Mouse (Mus musculus) liver, embryonic 16.5 days (tissue): ENCODE measurements around the gene Kcnb1. TPM values are rescaled to one million over a fixed set of nuclear protein-coding genes. Genes with fewer than 3 reads are reported as not detected.
A peak's percentile ranks its signal among the peaks of the same experiment; 100 is the strongest.

Experiments
- ATAC-seq: fragments of 200-750 bp; cut with Nextera tagmentation; 2 replicates; pipeline ENCODE4 v1.8.0; 2017; ENCODE audit warnings: low read depth, mild to moderate bottlenecking, moderate number of reproducible peaks, moderate library complexity
- H3K27ac ChIP-seq: fragments of 300-500 bp; sonication (generic); 2 replicates; pipeline ENCODE4 v1.5.1; 2014; ENCODE audit warnings: mild to moderate bottlenecking, low read length
- H3K27me3 ChIP-seq: fragments of 300-500 bp; sonication (generic); 2 replicates; pipeline ENCODE4 v1.6.1; 2014; ENCODE audit warnings: low read depth, low read length, mixed read lengths; ENCODE audit not compliant: control insufficient read depth, insufficient read depth
- H3K36me3 ChIP-seq: fragments of 300-500 bp; sonication (generic); 2 replicates; pipeline ENCODE4 v1.6.1; 2014; ENCODE audit warnings: mild to moderate bottlenecking; ENCODE audit not compliant: control insufficient read depth, insufficient read depth
- H3K4me1 ChIP-seq: fragments of 300-500 bp; sonication (generic); 2 replicates; pipeline ENCODE4 v1.6.1; 2014; ENCODE audit warnings: low read depth, low read length, mixed read lengths; ENCODE audit not compliant: control insufficient read depth
- H3K4me2 ChIP-seq: fragments of 300-500 bp; sonication (generic); 2 replicates; pipeline ENCODE4 v1.6.1; 2014; ENCODE audit warnings: low read depth, low read length, mixed read lengths
- H3K4me3 ChIP-seq: fragments of 300-500 bp; sonication (generic); 2 replicates; pipeline ENCODE4 v1.5.1; 2014; ENCODE audit warnings: low read depth, mild to moderate bottlenecking, low read length
- H3K9ac ChIP-seq: fragments of 300-500 bp; sonication (generic); 2 replicates; pipeline ENCODE4 v1.6.1; 2014; ENCODE audit warnings: low read depth, low read length
- H3K9me3 ChIP-seq: fragments of 300-500 bp; sonication (generic); replicated peaks from 2 replicates; pipeline ENCODE4 v1.6.1; 2016; ENCODE audit warnings: low read length; ENCODE audit not compliant: control insufficient read depth
- whole genome bisulfite sequencing: fragments of 180-500 bp; shearing (Covaris S2); extraction: QIAGEN DNeasy Blood & Tissue Kit; methylation state at CpG from one replicate; pipeline ENCODE4 v1.1.7; 2014; ENCODE audit not compliant: insufficient replicate concordance; 5-methylcytosine and 5-hydroxymethylcytosine counted together
- polyA plus RNA-seq: library from polyadenylated mRNA; unstranded; fragments of >200 nt; fragmentation: Nextera tagmentation; extraction: Ambion mirVana; gene quantifications from 2 replicates; pipeline ENCODE4 v1.2.1, GENCODE M21; 2015

Kcnb1 gene
- polyA plus RNA-seq, 1 experiment from 2014 or later = 0.14 TPM

- H3K4me1 ChIP-seq = peaks cover 4% of the 10 kb centered on the region
- H3K27me3 ChIP-seq = peaks cover 7% of the 10 kb centered on the region
- no peak overlapping the region for H3K4me3 ChIP-seq
- H3K27ac ChIP-seq = no peak overlapping the region
- no peaks in the 10 kb centered on the region for H3K9me3 ChIP-seq
- ATAC-seq = no peak
- H3K4me2 ChIP-seq = no peak overlapping the region
- no peak overlapping the region for H3K9ac ChIP-seq
- H3K36me3 ChIP-seq = no peaks in the 10 kb centered on the region
- WGBS = 41% methylated on average over 9 of the region's 9 CpGs
Observed at GRCm38 (mm10) chr2:167130050-167130770, 59.7 kb downstream of the Kcnb1 start.

- H3K4me2 ChIP-seq = peak overlapping the region; percentile 41
- WGBS = 23% methylated on average over 9 of the region's 9 CpGs
- no peaks in the 10 kb centered on the region for H3K9me3 ChIP-seq
- H3K9ac ChIP-seq = no peak overlapping the region
- peaks cover 7% of the 10 kb centered on the region for H3K27me3 ChIP-seq
- H3K36me3 ChIP-seq = no peaks in the 10 kb centered on the region
- no peak for ATAC-seq
- peaks cover 4% of the 10 kb centered on the region for H3K4me1 ChIP-seq
- no peak overlapping the region for H3K27ac ChIP-seq
- peak overlapping the region; percentile 35 for H3K4me3 ChIP-seq
Observed at GRCm38 (mm10) chr2:167129608-167129955, 60.4 kb downstream of the Kcnb1 start.

- H3K9ac ChIP-seq = no peak overlapping the region
- H3K27me3 ChIP-seq = peaks cover 7% of the 10 kb centered on the region
- ATAC-seq = no peak
- H3K4me1 ChIP-seq = peaks cover 4% of the 10 kb centered on the region
- peak overlapping the region; percentile 41 for H3K4me2 ChIP-seq
- H3K4me3 ChIP-seq = peak overlapping the region; percentile 35
- H3K36me3 ChIP-seq = no peaks in the 10 kb centered on the region
- no peak overlapping the region for H3K27ac ChIP-seq
- 16% methylated on average over 20 of the region's 20 CpGs for WGBS
- H3K9me3 ChIP-seq = no peaks in the 10 kb centered on the region
Observed at GRCm38 (mm10) chr2:167128699-167129607, 61.0 kb downstream of the Kcnb1 start.

- Histone ChIP-seq H3K9ac (no peak overlapping the region), H3K4me1 (peaks cover 4% of the 10 kb centered on the region), H3K9me3 (no peaks in the 10 kb centered on the region), H3K36me3 (no peaks in the 10 kb centered on the region), H3K27ac (no peak overlapping the region), H3K4me2 (no peak overlapping the region), H3K4me3 (no peak overlapping the region), H3K27me3 (peaks cover 7% of the 10 kb centered on the region)
- WGBS = 75% methylated on average over 5 of the region's 5 CpGs
- ATAC-seq = no peak
Observed at GRCm38 (mm10) chr2:167127404-167127803, 62.6 kb downstream of the Kcnb1 start.

- 48% methylated on average over 4 of the region's 4 CpGs for WGBS
Observed at GRCm38 (mm10) chr2:167125781-167126180, 64.2 kb downstream of the Kcnb1 start.

GRCm38 (mm10) chr2:167123936-167124335 is 66.0 kb downstream of the Kcnb1 start:
- Histone ChIP-seq H3K4me3 (no peak overlapping the region), H3K4me1 (peaks cover 4% of the 10 kb centered on the region), H3K27me3 (peaks cover 3% of the 10 kb centered on the region; the same call in 1 of the 2 replicates), H3K9me3 (no peaks in the 10 kb centered on the region), H3K27ac (no peak overlapping the region), H3K4me2 (no peak overlapping the region), H3K36me3 (no peaks in the 10 kb centered on the region), H3K9ac (no peak overlapping the region)
- ATAC-seq = no peak
- 58% methylated on average over 11 of the region's 11 CpGs for WGBS

More at GRCm38 (mm10) chr2:167125781-167126180, 64.2 kb downstream of the Kcnb1 start:
- H3K9ac ChIP-seq = no peak overlapping the region
- peaks cover 7% of the 10 kb centered on the region for H3K27me3 ChIP-seq
- no peak overlapping the region for H3K4me3 ChIP-seq
- H3K4me1 ChIP-seq = peaks cover 4% of the 10 kb centered on the region
- ATAC-seq = no peak
- no peaks in the 10 kb centered on the region for H3K36me3 ChIP-seq
- no peak overlapping the region for H3K27ac ChIP-seq
- no peak overlapping the region for H3K4me2 ChIP-seq
- no peaks in the 10 kb centered on the region for H3K9me3 ChIP-seq

GRCm38 (mm10) chr2:167122737-167123136 is 67.2 kb downstream of the Kcnb1 start:
- Histone ChIP-seq H3K4me1 (no peaks in the 10 kb centered on the region), H3K36me3 (no peaks in the 10 kb centered on the region), H3K27ac (no peak overlapping the region), H3K27me3 (no peaks in the 10 kb centered on the region; the same call in 1 of the 2 replicates), H3K4me3 (no peak overlapping the region), H3K9ac (no peak overlapping the region), H3K4me2 (no peak overlapping the region), H3K9me3 (no peaks in the 10 kb centered on the region)
- ATAC-seq = no peak
- 67% methylated on average over 6 of the region's 6 CpGs for WGBS

- no peak overlapping the region for H3K4me3 ChIP-seq
- H3K4me1 ChIP-seq = no peaks in the 10 kb centered on the region
- no peaks in the 10 kb centered on the region; the same call in 1 of the 2 replicates for H3K27me3 ChIP-seq
- no peak overlapping the region for H3K4me2 ChIP-seq
- WGBS = 63% methylated on average over 7 of the region's 7 CpGs
- no peak overlapping the region for H3K9ac ChIP-seq
- no peak overlapping the region for H3K27ac ChIP-seq
- H3K9me3 ChIP-seq = no peaks in the 10 kb centered on the region
- no peak for ATAC-seq
- no peaks in the 10 kb centered on the region for H3K36me3 ChIP-seq
Observed at GRCm38 (mm10) chr2:167121996-167122395, 68.0 kb downstream of the Kcnb1 start.

- Histone ChIP-seq H3K4me2 (no peak overlapping the region), H3K9ac (no peak overlapping the region), H3K9me3 (no peaks in the 10 kb centered on the region), H3K27ac (no peak overlapping the region), H3K27me3 (no peaks in the 10 kb centered on the region; the same call in 1 of the 2 replicates), H3K4me1 (no peaks in the 10 kb centered on the region), H3K4me3 (no peak overlapping the region), H3K36me3 (no peaks in the 10 kb centered on the region)
- no peak for ATAC-seq
- WGBS = 50% methylated on average over 6 of the region's 6 CpGs
Observed at GRCm38 (mm10) chr2:167121228-167121627, 68.7 kb downstream of the Kcnb1 start.
